Mouse (Mus musculus): ENCODE measurements around the gene Tecpr1. TPM values are rescaled to one million over a fixed set of nuclear protein-coding genes. Genes with fewer than 3 reads are reported as not detected.
A peak's percentile ranks its signal among the peaks of the same experiment; 100 is the strongest.

Tecpr1 gene
- polyA plus RNA-seq, 1 experiment from 2014 or later = 27.0 TPM

GRCm38 (mm10) chr5:144158604-144159003 is 64.8 kb downstream of the Tecpr1 start:
- 0 out of 2 replicates have a peak, but pooled peaks have one; percentile 51 for ATAC-seq (ENCODE audit: low FRiP score, low read depth)
- Histone ChIP-seq H3K27ac (peak overlapping the region; percentile 10; the same call in 1 of the 2 replicates), H3K27me3 (no peaks in the 10 kb centered on the region), H3K36me3 (peaks cover 32% of the 10 kb centered on the region), H3K9me3 (no peaks in the 10 kb centered on the region), H3K4me3 (no peak overlapping the region), H3K4me2 (replicated peaks) (no peak overlapping the region), H3K4me1 (peaks cover 8% of the 10 kb centered on the region; the same call in 1 of the 2 replicates), H3K9ac (no peak overlapping the region)
- WGBS = 38% methylated on average over 4 of the region's 4 CpGs

GRCm38 (mm10) chr5:144154528-144154927 is 68.9 kb downstream of the Tecpr1 start:
- Histone ChIP-seq H3K27ac (no peak overlapping the region), H3K36me3 (peaks cover 32% of the 10 kb centered on the region), H3K9me3 (no peaks in the 10 kb centered on the region), H3K4me1 (peaks cover 8% of the 10 kb centered on the region; the same call in 1 of the 2 replicates), H3K4me3 (no peak overlapping the region), H3K4me2 (replicated peaks) (no peak overlapping the region), H3K9ac (no peak overlapping the region), H3K27me3 (no peaks in the 10 kb centered on the region)
- 35% methylated on average over 7 of the region's 7 CpGs for WGBS
- no peak for ATAC-seq (ENCODE audit: low FRiP score, low read depth)

- H3K27me3 ChIP-seq = no peaks in the 10 kb centered on the region
- peaks cover 37% of the 10 kb centered on the region for H3K36me3 ChIP-seq
- H3K4me3 ChIP-seq = no peak overlapping the region
- H3K9me3 ChIP-seq = no peaks in the 10 kb centered on the region
- no peak overlapping the region for H3K27ac ChIP-seq
- H3K9ac ChIP-seq = no peak overlapping the region
- no peaks in the 10 kb centered on the region for H3K4me1 ChIP-seq
- 94% methylated on average over 4 of the region's 4 CpGs for WGBS
- ATAC-seq (ENCODE audit: low FRiP score, low read depth) = no peak
- no peak overlapping the region for H3K4me2 ChIP-seq (replicated peaks)
Observed at GRCm38 (mm10) chr5:144151270-144151669, 72.1 kb downstream of the Tecpr1 start.

GRCm38 (mm10) chr5:144149530-144149929 is 73.9 kb downstream of the Tecpr1 start:
- no peaks in the 10 kb centered on the region for H3K4me1 ChIP-seq
- no peak overlapping the region for H3K4me3 ChIP-seq
- 96% methylated on average over 4 of the region's 4 CpGs for WGBS
- no peak overlapping the region for H3K9ac ChIP-seq
- no peaks in the 10 kb centered on the region for H3K9me3 ChIP-seq
- H3K27ac ChIP-seq = no peak overlapping the region
- no peak overlapping the region for H3K4me2 ChIP-seq (replicated peaks)
- H3K36me3 ChIP-seq = peaks cover 49% of the 10 kb centered on the region
- ATAC-seq (ENCODE audit: low FRiP score, low read depth) = no peak
- H3K27me3 ChIP-seq = no peaks in the 10 kb centered on the region

GRCm38 (mm10) chr5:144146898-144147297 is 76.5 kb downstream of the Tecpr1 start:
- Histone ChIP-seq H3K4me2 (replicated peaks) (no peak overlapping the region), H3K9ac (no peak overlapping the region), H3K27me3 (no peaks in the 10 kb centered on the region), H3K4me1 (no peaks in the 10 kb centered on the region), H3K27ac (no peak overlapping the region), H3K9me3 (no peaks in the 10 kb centered on the region), H3K4me3 (no peak overlapping the region), H3K36me3 (peaks cover 57% of the 10 kb centered on the region)
- ATAC-seq (ENCODE audit: low FRiP score, low read depth) = no peak

Other genes starting within 250 kb of the Tecpr1 start
- 84.5 and 85.5 TPM in 2 replicates for gene Ccz1, start 208.7 kb downstream of the Tecpr1 start, polyA plus RNA-seq (2015; fragmentation: Nextera tagmentation; extraction: Ambion mirVana)
- gene Ocm, start 196.9 kb downstream of the Tecpr1 start, polyA plus RNA-seq (2015; fragmentation: Nextera tagmentation; extraction: Ambion mirVana) = not detected in 2 replicates
- gene Lmtk2, start 123.2 kb downstream of the Tecpr1 start, polyA plus RNA-seq (2015; fragmentation: Nextera tagmentation; extraction: Ambion mirVana) = 3.3 and 3.8 TPM in 2 replicates
- gene Bhlha15, start 33.3 kb downstream of the Tecpr1 start, polyA plus RNA-seq (2015; fragmentation: Nextera tagmentation; extraction: Ambion mirVana) = 0.06 and 0.22 TPM in 2 replicates
- 112 and 126 TPM in 2 replicates for gene Bri3, start 20.8 kb upstream of the Tecpr1 start, polyA plus RNA-seq (2015; fragmentation: Nextera tagmentation; extraction: Ambion mirVana)
- gene Baiap2l1, start 134.5 kb upstream of the Tecpr1 start, polyA plus RNA-seq (2015; fragmentation: Nextera tagmentation; extraction: Ambion mirVana) = 6.9 and 7.3 TPM in 2 replicates

Measured in limb, embryonic 13.5 days (tissue).